8 mouse cellular contexts compared by ENCODE assay signal in genomic region chr19:60788214-60788960, GRCm38 (mm10). TPM values are rescaled to one million over a fixed set of nuclear protein-coding genes. Genes with fewer than 3 reads are reported as not detected.
A peak's percentile ranks its signal among the peaks of the same experiment; 100 is the strongest.
DNase-seq lines count a peak whose midpoint lies in the region; ATAC-seq lines count a peak whose summit lies in the region.

No protein-coding gene starts in this region.

- peak overlapping the region; percentile 99 for H3K4me3 ChIP-seq in kidney, embryonic 14.5 days (ENCODE audit: low read length)
- H3K4me3 ChIP-seq in hindbrain, embryonic 14.5 days (replicated peaks; ENCODE audit: low read length) = peak overlapping the region; percentile 87
- peak overlapping the region; percentile 11; the same call in 1 of the 2 replicates for H3K4me3 ChIP-seq in midbrain, embryonic 15.5 days

- peaks cover 14% of the 10 kb centered on the region for H3K4me1 ChIP-seq in kidney, embryonic 14.5 days (ENCODE audit: control insufficient read depth, insufficient read depth, low read length)
- H3K4me1 ChIP-seq in hindbrain, embryonic 14.5 days (replicated peaks; ENCODE audit: control insufficient read depth, insufficient read depth, low read length) = peaks cover 19% of the 10 kb centered on the region
- peaks cover 28% of the 10 kb centered on the region for H3K4me1 ChIP-seq in midbrain, embryonic 15.5 days

- no peak for ATAC-seq in kidney, embryonic 14.5 days (ENCODE audit: low FRiP score, low TSS enrichment)
- no peak for ATAC-seq in hindbrain, embryonic 14.5 days (ENCODE audit: low FRiP score)
- no peak for ATAC-seq in midbrain, embryonic 15.5 days (replicated peaks)
- ATAC-seq in megakaryocyte progenitor cell, adult 5-6 weeks (replicated peaks; ENCODE audit: poor library complexity) = no peak

- peak overlapping the region; percentile 100; the same call in 1 of the 2 replicates for H3K9ac ChIP-seq in kidney, embryonic 14.5 days (ENCODE audit: low read depth, low read length)
- H3K9ac ChIP-seq in hindbrain, embryonic 14.5 days = peak overlapping the region; percentile 36; the same call in 1 of the 2 replicates
- no peak overlapping the region for H3K9ac ChIP-seq in midbrain, embryonic 15.5 days

- no peak overlapping the region for H3K27ac ChIP-seq in kidney, embryonic 14.5 days (ENCODE audit: low read depth, low read length)
- no peak overlapping the region for H3K27ac ChIP-seq in hindbrain, embryonic 14.5 days
- no peak overlapping the region for H3K27ac ChIP-seq in midbrain, embryonic 15.5 days

- DNase-seq in kidney, postnatal 4 days = no peak
- peak; percentile 24 for DNase-seq in ZHBTc4 (ENCODE audit: low read depth, low spot score)
- DNase-seq in hindbrain, embryonic 14.5 days (ENCODE audit: low spot score) = no peak
- DNase-seq in thymus, postnatal 25 days = no peak
- no peak for DNase-seq in frontal cortex, postnatal 10 days (ENCODE audit: low spot score in 2 of 2)

- WGBS in kidney, embryonic 14.5 days = 33% methylated on average over 6 of the region's 6 CpGs
- 50% methylated on average over 6 of the region's 6 CpGs for WGBS in hindbrain, embryonic 14.5 days
- WGBS in midbrain, embryonic 15.5 days = 43% methylated on average over 6 of the region's 6 CpGs

- H3K27me3 ChIP-seq in kidney, embryonic 14.5 days (ENCODE audit: control insufficient read depth, insufficient read depth, low read length) = no peaks in the 10 kb centered on the region
- H3K27me3 ChIP-seq in hindbrain, embryonic 14.5 days (ENCODE audit: control insufficient read depth, insufficient read depth, low read length) = no peaks in the 10 kb centered on the region
- no peaks in the 10 kb centered on the region for H3K27me3 ChIP-seq in midbrain, embryonic 15.5 days (replicated peaks)

- H3K36me3 ChIP-seq in kidney, embryonic 14.5 days (ENCODE audit: control insufficient read depth, insufficient read depth, low read length) = 0 out of 2 replicates have a peak, but pooled peaks cover 7% of the 10 kb centered on the region
- no peaks in the 10 kb centered on the region for H3K36me3 ChIP-seq in hindbrain, embryonic 14.5 days (replicated peaks; ENCODE audit: control insufficient read depth, insufficient read depth)
- no peaks in the 10 kb centered on the region for H3K36me3 ChIP-seq in midbrain, embryonic 15.5 days (replicated peaks)

- peak overlapping the region; percentile 74 for H3K4me2 ChIP-seq in kidney, embryonic 14.5 days (replicated peaks; ENCODE audit: low read depth, low read length)
- H3K4me2 ChIP-seq in hindbrain, embryonic 14.5 days (replicated peaks) = peak overlapping the region; percentile 95
- H3K4me2 ChIP-seq in midbrain, embryonic 15.5 days = peak overlapping the region; percentile 61

- H3K9me3 ChIP-seq in kidney, embryonic 14.5 days (ENCODE audit: control insufficient read depth, low read length) = no peaks in the 10 kb centered on the region
- no peaks in the 10 kb centered on the region for H3K9me3 ChIP-seq in hindbrain, embryonic 14.5 days (ENCODE audit: control insufficient read depth, low read length)
- H3K9me3 ChIP-seq in midbrain, embryonic 15.5 days = no peaks in the 10 kb centered on the region

RNA-seq across cellular contexts. Expression of gene Eif3a, which starts 2.1 kb away (rescaled TPM):
- 191 and 209 TPM in 2 replicates for polyA plus RNA-seq in kidney, embryonic 14.5 days (2014; fragmentation: Nextera tagmentation; extraction: Ambion mirVana)
- 117 and 122 TPM in 2 replicates for polyA plus RNA-seq in hindbrain, embryonic 14.5 days (2014; fragmentation: Nextera tagmentation; extraction: Ambion mirVana)
- polyA plus RNA-seq in midbrain, embryonic 15.5 days (2015; fragmentation: Nextera tagmentation; extraction: Ambion mirVana) = 109 and 111 TPM in 2 replicates
- 277 and 314 TPM in 2 replicates for total RNA-seq in megakaryocyte progenitor cell, adult 5-6 weeks (2015)
- total RNA-seq in megakaryocyte progenitor cell, adult 5-6 weeks (2017) = 313 and 434 TPM in 2 replicates

RNA-seq across cellular contexts. Expression of gene Fam45a, which starts 23.0 kb away (rescaled TPM):
- 31.0 and 32.4 TPM in 2 replicates for polyA plus RNA-seq in kidney, embryonic 14.5 days (2014; fragmentation: Nextera tagmentation; extraction: Ambion mirVana)
- 49.6 and 50.9 TPM in 2 replicates for polyA plus RNA-seq in hindbrain, embryonic 14.5 days (2014; fragmentation: Nextera tagmentation; extraction: Ambion mirVana)
- 38.7 and 39.4 TPM in 2 replicates for polyA plus RNA-seq in midbrain, embryonic 15.5 days (2015; fragmentation: Nextera tagmentation; extraction: Ambion mirVana)
- 28.8 and 33.5 TPM in 2 replicates for total RNA-seq in megakaryocyte progenitor cell, adult 5-6 weeks (2015)
- 18.3 and 25.1 TPM in 2 replicates for total RNA-seq in megakaryocyte progenitor cell, adult 5-6 weeks (2017)

RNA-seq across cellular contexts. Expression of gene Nanos1, which starts 32.6 kb away (rescaled TPM):
- polyA plus RNA-seq in kidney, embryonic 14.5 days (2014; fragmentation: Nextera tagmentation; extraction: Ambion mirVana) = 1.0 and 1.4 TPM in 2 replicates
- 23.1 and 29.6 TPM in 2 replicates for polyA plus RNA-seq in hindbrain, embryonic 14.5 days (2014; fragmentation: Nextera tagmentation; extraction: Ambion mirVana)
- polyA plus RNA-seq in midbrain, embryonic 15.5 days (2015; fragmentation: Nextera tagmentation; extraction: Ambion mirVana) = 21.1 and 22.7 TPM in 2 replicates
- total RNA-seq in megakaryocyte progenitor cell, adult 5-6 weeks (2015) = 1.7 and 2.0 TPM in 2 replicates
- total RNA-seq in megakaryocyte progenitor cell, adult 5-6 weeks (2017) = 0.62 and 0.74 TPM in 2 replicates

Comparison
In these comparisons a context has a peak if more than half of its experiments do, and no peak if none do; other contexts are left out.
1. H3K4me3 ChIP-seq: peak in every context shown above with its lines; median percentile 99 in kidney, embryonic 14.5 days; 87 in hindbrain, embryonic 14.5 days; 11 in midbrain, embryonic 15.5 days.